Mouse (Mus musculus): ENCODE measurements at regions not wholly inside any gene's neighbourhood (a gene's known extent, or its start where the extent isn't known, plus 50 kb on each side); places are given as distances from the start of the nearest gene placed in this dataset.
A peak's percentile ranks its signal among the peaks of the same experiment; 100 is the strongest.
"Not testable (repeated sequence)": the region's sequence is repeated elsewhere in the genome, so short reads cannot be mapped to it uniquely, and the experiment has no call there.

- H3K79me2 ChIP-seq (ENCODE audit: control insufficient read depth, insufficient read depth), result no peaks in the 10 kb centered on the region
- TF ChIP-seq USF1 (IDR thresholded peaks at IDR 0.05; ENCODE audit: low read depth), result no peak
- TF ChIP-seq MAX (IDR thresholded peaks at IDR 0.05), result no peak
- no peak for TF ChIP-seq MYOG (IDR thresholded peaks at IDR 0.05; ENCODE audit: control insufficient read depth, extremely low read depth, insufficient read length)
- TF ChIP-seq CTCF (IDR thresholded peaks at IDR 0.05; ENCODE audit: control insufficient read depth, insufficient read depth, insufficient read length), result no peak
- no peak for TF ChIP-seq FOSL1 (IDR thresholded peaks at IDR 0.05; ENCODE audit: insufficient read depth, low read length, poor library complexity, severe bottlenecking)
- no peak for TF ChIP-seq MYOD1 (IDR thresholded peaks at IDR 0.05; ENCODE audit: control insufficient read depth, insufficient read length, low read depth)
- no peak for TF ChIP-seq CEBPB (IDR thresholded peaks at IDR 0.05; ENCODE audit: low read depth)
- H3K27me3 ChIP-seq (ENCODE audit: control insufficient read depth, insufficient read depth, insufficient read length), result no peaks in the 10 kb centered on the region
- H3K79me3 ChIP-seq (ENCODE audit: low read depth), result no peaks in the 10 kb centered on the region
- no peak overlapping the region for H3ac ChIP-seq (ENCODE audit: control insufficient read depth, insufficient read length, low read depth)
- H3K36me3 ChIP-seq (ENCODE audit: control insufficient read depth, insufficient read depth), result no peaks in the 10 kb centered on the region
- H3K4me3 ChIP-seq (ENCODE audit: insufficient read depth, poor library complexity, severe bottlenecking), result no peak overlapping the region
Observed at GRCm38 (mm10) chr4:6600766-6601367, 1638.0 kb downstream of the Car8 start.

DNA sequence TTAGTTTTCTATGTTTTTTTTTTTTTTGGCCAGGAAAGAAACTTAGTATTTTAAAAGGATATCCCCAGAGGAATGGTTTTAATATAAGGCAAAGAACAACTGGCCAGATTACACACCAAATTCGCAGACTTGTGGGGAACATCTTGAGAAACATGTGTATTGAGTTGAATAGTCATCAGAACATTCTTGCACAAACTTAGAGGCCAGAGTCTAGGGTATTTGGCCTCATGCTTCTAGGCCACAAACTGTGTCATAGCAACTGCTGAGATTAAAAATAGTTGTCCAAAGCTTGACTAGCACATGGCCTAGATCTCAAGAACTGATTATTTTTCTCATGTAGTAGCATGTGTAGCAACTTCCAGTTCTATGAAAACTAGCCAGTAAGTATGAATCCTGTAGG, 1642.5 kb downstream of the Car8 start:
- Histone ChIP-seq H3K36me3 (ENCODE audit: control insufficient read depth, insufficient read depth) (no peaks in the 10 kb centered on the region), H3K4me3 (ENCODE audit: insufficient read depth, poor library complexity, severe bottlenecking) (no peak overlapping the region), H3K79me2 (ENCODE audit: control insufficient read depth, insufficient read depth) (no peaks in the 10 kb centered on the region), H3ac (ENCODE audit: control insufficient read depth, insufficient read length, low read depth) (no peak overlapping the region), H3K27me3 (ENCODE audit: control insufficient read depth, insufficient read depth, insufficient read length) (no peaks in the 10 kb centered on the region), H3K79me3 (ENCODE audit: low read depth) (no peaks in the 10 kb centered on the region)
- TF ChIP-seq USF1 (IDR thresholded peaks at IDR 0.05; ENCODE audit: low read depth) (no peak), FOSL1 (IDR thresholded peaks at IDR 0.05; ENCODE audit: insufficient read depth, low read length, poor library complexity, severe bottlenecking) (no peak), CTCF (IDR thresholded peaks at IDR 0.05; ENCODE audit: control insufficient read depth, insufficient read depth, insufficient read length) (no peak), MYOD1 (IDR thresholded peaks at IDR 0.05; ENCODE audit: control insufficient read depth, insufficient read length, low read depth) (no peak), MYOG (IDR thresholded peaks at IDR 0.05; ENCODE audit: control insufficient read depth, extremely low read depth, insufficient read length) (no peak), MAX (IDR thresholded peaks at IDR 0.05) (no peak), CEBPB (IDR thresholded peaks at IDR 0.05; ENCODE audit: low read depth) (no peak)

GRCm38 (mm10) chr4:6592890-6593289, 1646.0 kb downstream of the Car8 start:
- not testable (repeated sequence) for H3K27me3 ChIP-seq (ENCODE audit: control insufficient read depth, insufficient read depth, insufficient read length); H3K36me3 ChIP-seq (ENCODE audit: control insufficient read depth, insufficient read depth); H3K79me3 ChIP-seq (ENCODE audit: low read depth); H3K79me2 ChIP-seq (ENCODE audit: control insufficient read depth, insufficient read depth); H3ac ChIP-seq (ENCODE audit: control insufficient read depth, insufficient read length, low read depth); H3K4me3 ChIP-seq (ENCODE audit: insufficient read depth, poor library complexity, severe bottlenecking)

DNA sequence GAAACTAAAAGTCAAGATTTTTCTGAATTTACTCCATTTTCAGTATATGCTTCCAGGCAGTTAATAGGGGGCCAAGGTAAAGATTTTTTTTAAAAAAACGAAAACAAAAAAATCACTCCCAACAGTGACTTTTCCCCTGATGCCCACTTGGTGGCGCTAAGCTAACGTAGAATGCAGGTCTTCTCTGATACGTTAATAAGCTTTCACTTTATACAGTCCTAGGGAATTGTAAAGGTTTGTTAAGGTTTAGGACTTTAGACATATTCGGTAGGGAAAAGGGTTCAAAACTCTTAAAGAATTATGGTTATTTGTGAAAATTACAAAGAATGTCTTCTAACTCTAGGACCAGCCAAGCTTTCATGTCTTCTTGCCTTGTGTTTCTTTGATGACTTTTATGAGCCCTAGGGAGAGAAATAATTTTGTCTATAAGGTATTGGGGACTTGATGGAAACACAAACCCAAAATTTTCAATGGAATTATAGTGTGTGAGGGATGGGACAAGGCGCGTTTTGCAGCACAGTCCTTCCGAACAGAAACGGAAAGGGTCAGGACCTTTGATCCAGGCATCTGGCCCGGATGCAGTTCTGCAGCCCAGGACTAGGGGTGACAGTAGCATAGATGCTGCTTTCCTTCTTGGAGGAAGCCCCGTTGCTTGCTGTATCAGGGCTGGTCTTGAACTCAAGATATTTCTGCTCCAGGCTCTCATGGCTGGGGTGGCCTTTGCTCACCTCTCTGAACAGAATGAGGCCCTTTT, 1677.1 kb downstream of the Car8 start:
- no peak overlapping the region for H3K4me3 ChIP-seq (ENCODE audit: insufficient read depth, poor library complexity, severe bottlenecking)
- H3K36me3 ChIP-seq (ENCODE audit: control insufficient read depth, insufficient read depth), result no peaks in the 10 kb centered on the region
- H3K79me3 ChIP-seq (ENCODE audit: low read depth), result no peaks in the 10 kb centered on the region
- H3K27me3 ChIP-seq (ENCODE audit: control insufficient read depth, insufficient read depth, insufficient read length), result no peaks in the 10 kb centered on the region
- no peaks in the 10 kb centered on the region for H3K79me2 ChIP-seq (ENCODE audit: control insufficient read depth, insufficient read depth)
- TF ChIP-seq FOSL1 (IDR thresholded peaks at IDR 0.05; ENCODE audit: insufficient read depth, low read length, poor library complexity, severe bottlenecking) (no peak), USF1 (IDR thresholded peaks at IDR 0.05; ENCODE audit: low read depth) (no peak), CTCF (IDR thresholded peaks at IDR 0.05; ENCODE audit: control insufficient read depth, insufficient read depth, insufficient read length) (peak; percentile 4)
- H3ac ChIP-seq (ENCODE audit: control insufficient read depth, insufficient read length, low read depth), result no peak overlapping the region

- H3K36me3 ChIP-seq (ENCODE audit: control insufficient read depth, insufficient read depth), result no peaks in the 10 kb centered on the region
- TF ChIP-seq MYOD1 (IDR thresholded peaks at IDR 0.05; ENCODE audit: control insufficient read depth, insufficient read length, low read depth) (no peak), MAX (IDR thresholded peaks at IDR 0.05) (no peak), USF1 (IDR thresholded peaks at IDR 0.05; ENCODE audit: low read depth) (no peak), CTCF (IDR thresholded peaks at IDR 0.05; ENCODE audit: control insufficient read depth, insufficient read depth, insufficient read length) (no peak), FOSL1 (IDR thresholded peaks at IDR 0.05; ENCODE audit: insufficient read depth, low read length, poor library complexity, severe bottlenecking) (no peak), CEBPB (IDR thresholded peaks at IDR 0.05; ENCODE audit: low read depth) (no peak), MYOG (IDR thresholded peaks at IDR 0.05; ENCODE audit: control insufficient read depth, extremely low read depth, insufficient read length) (no peak)
Observed at GRCm38 (mm10) chr4:6539626-6540025, 1699.2 kb downstream of the Car8 start.

GRCm38 (mm10) chr4:6532441-6532840, 1706.4 kb downstream of the Car8 start:
- Histone ChIP-seq H3K36me3 (ENCODE audit: control insufficient read depth, insufficient read depth) (no peaks in the 10 kb centered on the region), H3K79me2 (ENCODE audit: control insufficient read depth, insufficient read depth) (no peaks in the 10 kb centered on the region), H3K27me3 (ENCODE audit: control insufficient read depth, insufficient read depth, insufficient read length) (no peaks in the 10 kb centered on the region), H3K4me3 (ENCODE audit: insufficient read depth, poor library complexity, severe bottlenecking) (no peak overlapping the region), H3K79me3 (ENCODE audit: low read depth) (no peaks in the 10 kb centered on the region), H3ac (ENCODE audit: control insufficient read depth, insufficient read length, low read depth) (no peak overlapping the region)
- peak; percentile 4 for TF ChIP-seq MYOD1 (IDR thresholded peaks at IDR 0.05; ENCODE audit: control insufficient read depth, insufficient read length, low read depth)
- no peak for TF ChIP-seq MAX (IDR thresholded peaks at IDR 0.05)
- TF ChIP-seq MYOG (IDR thresholded peaks at IDR 0.05; ENCODE audit: control insufficient read depth, extremely low read depth, insufficient read length), result no peak

More at GRCm38 (mm10) chr4:6539626-6540025, 1699.2 kb downstream of the Car8 start:
- Histone ChIP-seq H3ac (ENCODE audit: control insufficient read depth, insufficient read length, low read depth) (no peak overlapping the region), H3K27me3 (ENCODE audit: control insufficient read depth, insufficient read depth, insufficient read length) (no peaks in the 10 kb centered on the region), H3K79me2 (ENCODE audit: control insufficient read depth, insufficient read depth) (no peaks in the 10 kb centered on the region), H3K4me3 (ENCODE audit: insufficient read depth, poor library complexity, severe bottlenecking) (no peak overlapping the region), H3K79me3 (ENCODE audit: low read depth) (no peaks in the 10 kb centered on the region)
